Mouse (Mus musculus) right cerebral cortex, postnatal 4 days (tissue): ENCODE measurements around the gene Eif1ad.
A peak's percentile ranks its signal among the peaks of the same experiment; 100 is the strongest.
"Not testable (repeated sequence)": the region's sequence is repeated elsewhere in the genome, so short reads cannot be mapped to it uniquely, and the experiment has no call there.

Source experiments
- DNase-seq: peaks from one replicate; pipeline ENCODE4 v3.0.0-alpha.2; 2022

Eif1ad gene

DNA sequence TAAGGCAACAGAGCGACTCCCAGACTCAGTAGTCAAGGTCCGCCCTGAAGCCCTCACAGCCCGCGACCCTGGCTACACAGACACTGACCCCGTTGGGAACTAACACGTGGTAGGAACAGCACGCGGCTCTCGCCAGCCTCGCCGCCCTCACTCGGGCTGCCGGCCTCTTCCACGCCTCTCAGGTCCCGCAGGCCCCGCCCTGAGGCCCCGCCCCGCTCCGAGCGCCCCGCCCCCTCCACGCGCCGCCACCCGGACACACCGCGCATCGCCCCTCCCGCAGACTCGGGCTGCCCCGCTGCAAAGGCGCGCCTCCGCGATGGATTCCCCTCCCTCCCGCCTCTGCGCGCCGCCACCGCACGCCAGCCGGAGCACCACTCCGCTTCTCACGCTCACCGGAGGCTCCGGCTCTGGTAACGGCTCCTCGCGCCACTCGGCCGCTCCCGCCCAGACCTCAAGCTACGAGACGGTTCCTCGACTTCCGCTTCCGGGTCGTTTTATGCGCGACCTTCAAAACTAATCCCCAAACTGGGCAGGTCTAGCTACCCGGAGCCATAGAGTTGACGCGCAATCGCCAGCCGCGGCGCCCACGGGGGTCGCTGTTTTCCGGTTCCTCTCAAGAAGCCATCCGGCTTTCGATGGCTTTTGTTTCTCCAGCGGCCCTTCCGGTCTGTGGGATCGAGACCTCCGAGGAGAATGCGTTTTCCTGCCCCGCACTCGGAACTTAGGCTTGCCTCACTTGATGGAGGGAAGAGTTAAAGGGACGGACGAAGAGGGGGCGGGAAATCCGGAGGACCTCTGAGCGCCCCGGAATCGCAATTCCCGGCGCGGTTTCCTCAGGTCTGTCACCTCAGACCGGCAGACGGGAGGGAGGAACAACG lies at the start of gene Eif1ad:
Gene Eif1ad, plus strand, starts transcription at position 567 of the 878 bp plus-strand sequence.
- DNase-seq: peak; percentile 93

DNA sequence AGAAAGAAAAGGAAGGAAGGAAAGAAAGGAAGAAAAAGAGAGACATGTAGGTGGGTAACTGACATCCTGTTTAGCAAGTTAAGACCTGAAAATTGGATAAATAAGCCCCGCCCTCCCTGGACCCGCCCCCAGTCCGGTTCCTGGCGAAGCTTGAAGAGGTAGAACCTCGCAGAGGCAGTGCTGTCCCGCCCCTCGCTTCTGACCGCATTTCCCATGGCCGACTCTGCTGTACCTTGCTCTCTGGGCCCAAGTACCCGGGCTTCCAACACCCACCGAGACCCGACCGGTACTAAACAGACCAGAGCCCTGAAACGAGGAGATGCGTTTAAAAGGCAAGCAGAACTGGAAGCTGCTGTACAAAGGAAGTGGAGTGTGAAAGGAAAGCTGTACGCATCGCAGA lies 42.7 kb upstream of the Eif1ad start:
- no peak for DNase-seq

DNA sequence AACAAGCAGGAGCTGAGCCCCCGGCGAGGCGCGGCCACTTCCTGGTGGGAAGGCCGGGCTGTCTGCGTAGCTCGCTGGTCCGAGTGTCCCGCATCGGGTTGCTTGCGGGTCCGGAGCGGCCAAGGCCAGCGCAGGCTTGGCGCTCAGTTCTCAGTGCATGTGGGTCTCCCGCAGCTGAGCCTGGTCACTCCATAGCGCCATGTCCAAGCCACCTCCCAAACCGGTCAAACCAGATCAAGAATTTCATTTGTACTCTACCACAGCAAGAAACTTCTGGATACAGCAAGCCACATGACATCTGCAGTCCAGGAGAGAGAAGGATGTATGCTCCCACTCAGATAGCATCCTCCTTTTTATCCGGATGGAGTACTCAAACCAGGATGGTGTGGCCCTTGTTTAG lies 38.6 kb upstream of the Eif1ad start:
- DNase-seq: no peak

DNA sequence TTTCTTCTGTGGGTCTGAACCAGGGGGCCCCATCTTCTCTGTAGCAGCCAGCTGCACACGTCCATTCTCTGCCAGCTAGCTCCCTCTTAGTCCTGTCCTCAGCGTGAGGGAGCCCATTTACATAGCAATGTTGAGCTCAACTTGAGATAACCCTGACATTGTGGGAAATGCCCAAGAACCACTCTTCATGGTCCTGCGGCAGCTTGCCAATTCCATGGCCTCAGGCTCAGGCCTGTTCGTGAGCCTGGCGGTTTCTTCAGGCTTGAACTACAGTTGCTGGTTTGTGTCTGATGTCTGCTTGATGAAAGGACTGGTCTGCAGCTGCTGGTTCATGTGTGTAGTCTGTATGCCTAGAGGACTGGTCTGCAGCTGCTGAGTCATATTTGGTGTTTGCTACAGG lies 31.8 kb upstream of the Eif1ad start:
- DNase-seq: no peak

DNA sequence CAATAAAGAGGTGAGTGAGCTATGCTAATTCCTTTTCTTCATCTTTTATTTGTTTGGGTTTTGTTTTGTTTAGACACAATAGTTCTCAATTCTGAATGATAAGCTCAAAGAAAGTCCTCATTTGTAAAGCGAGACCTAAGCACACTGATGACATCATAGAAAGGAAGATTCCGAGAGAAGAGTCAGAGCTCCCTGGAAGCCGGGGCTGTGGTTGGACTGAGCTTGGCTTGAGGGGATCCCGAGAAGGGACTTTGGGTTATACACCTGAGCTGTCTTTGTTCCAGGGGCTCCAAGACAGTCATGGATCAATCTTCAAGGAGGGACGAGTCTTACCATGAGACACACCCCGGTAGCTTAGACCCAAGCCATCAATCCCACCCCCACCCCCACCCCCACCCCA lies 31.1 kb upstream of the Eif1ad start, which contains the start of gene Catsper1:
Gene Catsper1, plus strand, starts transcription at position 301 of the 400 bp plus-strand sequence.
- no peak for DNase-seq

DNA sequence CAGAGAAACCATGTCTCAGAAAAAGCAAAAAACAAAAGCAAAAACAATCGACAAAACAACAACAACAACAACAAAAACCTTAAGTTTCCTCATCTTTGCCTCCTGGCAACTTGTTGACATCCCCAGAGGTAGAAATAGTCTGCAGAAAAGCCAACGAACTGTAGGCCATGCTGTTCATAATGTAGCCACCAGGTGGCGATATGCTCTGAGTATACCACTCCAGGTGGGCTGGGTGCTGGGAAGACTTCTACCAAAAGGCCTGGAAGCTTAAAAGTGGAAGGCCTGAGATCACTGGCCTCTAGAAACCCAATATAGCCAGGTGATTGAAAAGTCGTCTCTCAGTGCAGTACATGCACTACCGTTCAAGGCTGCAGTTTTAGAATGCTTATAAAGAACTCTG lies 28.6 kb upstream of the Eif1ad start:
- DNase-seq: peak; percentile 74

DNA sequence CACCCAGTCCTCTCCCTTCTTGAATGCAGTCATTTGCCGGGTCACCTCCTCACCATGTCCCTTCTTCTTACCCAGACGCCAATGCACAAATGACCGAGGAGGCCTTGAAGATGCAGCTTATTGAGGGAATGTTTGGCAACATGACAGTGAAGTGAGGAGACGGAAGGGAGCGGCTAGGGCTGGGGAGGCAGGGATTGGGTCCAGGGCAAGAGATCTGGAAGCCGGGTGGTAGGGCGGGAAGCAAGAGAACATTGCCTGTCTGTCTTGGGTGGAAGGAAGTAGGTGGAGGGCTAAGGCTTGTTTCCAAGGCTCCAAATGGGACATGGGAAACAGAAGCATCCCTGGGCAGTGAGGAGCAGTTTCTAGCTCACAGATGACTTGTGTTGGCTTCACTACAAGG lies 25.2 kb upstream of the Eif1ad start:
- DNase-seq: no peak

DNA sequence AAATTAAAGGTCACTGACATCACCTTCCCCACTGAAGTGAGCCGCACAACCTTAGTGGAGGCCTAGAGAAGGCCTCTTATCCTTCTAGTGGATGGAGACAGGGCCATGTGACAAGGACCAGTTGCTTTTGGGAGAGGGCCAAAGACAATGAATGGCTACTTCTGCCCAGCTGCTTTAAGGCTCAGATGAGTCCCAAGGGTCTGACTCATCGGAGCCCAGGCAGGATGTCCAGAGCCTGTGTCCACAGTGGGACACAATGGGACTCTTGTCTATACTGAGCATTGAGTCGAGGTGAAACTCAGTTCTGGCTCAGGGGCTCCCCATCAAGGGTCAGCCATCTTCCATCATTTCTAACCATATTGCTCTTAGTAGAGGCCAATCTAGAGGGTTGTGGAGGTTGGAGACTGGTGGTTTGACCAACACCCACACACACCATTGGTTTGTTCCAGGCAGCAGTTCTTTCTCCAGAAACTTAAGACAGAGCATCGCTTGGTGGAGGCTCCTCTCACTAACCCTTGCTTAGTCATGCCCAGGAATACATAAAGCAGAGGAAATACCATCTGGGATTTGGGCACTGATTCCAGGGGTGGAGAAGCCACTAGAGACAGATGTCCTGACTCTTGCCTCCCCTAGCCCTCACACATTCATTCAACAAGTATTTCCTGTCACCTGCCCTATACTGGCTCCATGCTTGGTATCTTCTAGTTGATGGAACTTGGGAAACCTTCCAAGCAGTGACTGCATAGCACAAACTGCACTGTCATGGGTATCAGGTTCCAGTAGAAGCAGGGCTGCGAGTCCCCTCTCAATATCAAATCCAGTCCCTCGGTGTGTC lies 21.0 kb upstream of the Eif1ad start:
- no peak for DNase-seq

DNA sequence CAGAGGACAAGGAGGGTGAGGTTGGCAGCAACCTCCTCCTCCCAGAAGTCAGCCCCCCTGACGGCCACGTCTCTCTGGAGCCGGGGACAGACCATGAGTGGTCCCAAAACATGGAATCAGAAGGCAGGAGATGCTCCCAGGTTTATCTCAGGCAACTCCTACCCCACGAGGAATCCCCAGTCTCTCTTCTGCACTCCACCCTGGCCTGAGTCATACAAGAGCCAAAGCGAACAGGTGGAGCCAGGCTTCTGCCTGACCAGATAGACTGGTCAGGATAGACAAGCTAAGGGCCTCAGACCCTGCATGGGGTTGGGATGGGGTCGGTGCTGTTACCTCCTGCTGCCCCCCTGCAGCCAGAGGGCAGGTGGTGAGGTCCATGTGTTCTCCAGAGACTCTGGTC lies 18.5 kb upstream of the Eif1ad start:
- no peak for DNase-seq

DNA sequence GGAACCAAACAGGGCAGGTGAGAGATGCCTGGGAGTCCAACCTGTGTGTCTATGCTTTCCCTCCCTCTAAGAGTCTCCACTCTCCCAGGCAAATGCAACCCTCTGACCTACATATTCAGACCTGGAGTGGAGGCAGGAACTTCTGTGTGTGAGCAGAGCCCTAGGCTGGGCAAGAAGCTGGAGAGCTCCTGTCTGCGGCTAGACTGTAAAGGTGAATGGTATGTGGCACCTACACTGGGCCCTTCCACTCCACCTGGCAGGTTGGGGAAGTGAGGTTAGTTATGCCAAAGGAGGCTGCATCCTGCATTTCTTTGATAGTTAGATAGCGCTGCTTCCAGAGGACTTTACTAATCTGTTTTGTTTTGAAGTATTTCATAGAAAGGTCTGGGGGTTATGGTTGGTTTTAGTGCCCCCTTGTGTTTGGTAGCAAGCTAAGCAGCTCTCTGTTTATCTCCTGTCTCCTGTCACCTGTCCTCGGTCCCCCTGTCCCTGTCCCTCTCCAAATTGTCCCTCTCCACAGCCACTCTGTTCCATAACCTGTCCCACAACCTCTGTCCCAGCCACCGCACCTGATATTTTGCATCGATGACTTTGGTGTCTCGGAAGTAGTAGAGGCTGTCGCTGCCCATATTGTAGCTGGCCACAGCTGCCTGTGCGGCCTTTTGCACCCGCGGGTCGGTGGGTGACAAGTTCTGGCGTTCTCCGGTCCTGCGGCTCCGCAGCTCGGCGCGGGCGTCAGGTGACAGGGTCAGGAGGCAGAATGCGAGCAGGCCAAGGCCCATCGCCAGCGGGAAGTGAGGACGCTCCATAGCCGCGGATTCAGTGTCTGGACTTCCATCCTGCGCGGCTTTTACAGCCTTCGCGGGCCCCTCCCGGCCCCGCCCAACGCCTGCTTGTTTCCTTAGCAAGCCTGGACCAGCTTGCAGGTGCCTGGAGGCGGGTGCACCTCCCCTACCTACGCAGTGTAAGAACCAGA lies 17.7 kb upstream of the Eif1ad start:
- peak; percentile 18 for DNase-seq

DNA sequence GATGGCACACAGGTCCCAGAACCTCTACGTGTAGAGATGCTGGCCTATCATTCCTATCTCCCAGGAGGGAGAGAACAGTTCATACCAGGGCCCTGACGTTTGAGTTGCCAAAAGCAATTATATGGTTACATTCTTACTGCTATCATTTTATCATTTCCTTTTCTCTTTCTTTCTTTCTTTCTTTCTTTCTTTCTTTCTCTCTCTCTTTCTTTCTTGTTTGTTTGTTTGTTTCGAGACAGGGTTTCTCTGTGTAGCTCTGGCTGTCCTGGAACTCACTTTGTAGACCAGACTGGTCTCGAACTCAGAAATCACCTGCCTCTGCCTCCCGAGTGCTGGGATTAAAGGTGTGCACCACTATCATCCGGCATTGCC lies 17.1 kb upstream of the Eif1ad start, which contains the start of gene Cst6:
Gene Cst6, minus strand, starts transcription at position 73 of the 372 bp plus-strand sequence.
- DNase-seq: not testable (repeated sequence)

DNA sequence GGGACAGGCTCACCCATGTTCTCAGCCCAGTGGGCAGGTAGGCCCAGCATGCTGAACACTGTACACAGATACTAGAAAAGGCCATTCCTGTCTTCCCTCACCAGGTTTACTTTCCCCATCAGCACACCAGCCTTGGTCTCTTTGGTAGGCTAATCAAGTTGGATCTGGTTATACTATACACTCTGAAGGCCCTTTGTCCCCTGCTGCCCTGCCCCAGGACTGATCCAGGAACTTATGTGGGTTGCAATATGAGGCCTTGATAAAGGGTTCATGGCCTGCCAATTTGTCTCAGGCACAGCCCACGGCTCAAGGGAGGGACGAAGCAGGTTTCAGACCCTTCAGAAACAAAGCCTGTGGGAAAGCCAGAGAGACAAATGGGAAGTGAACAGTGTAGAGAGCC lies 12.9 kb upstream of the Eif1ad start:
- DNase-seq: no peak

DNA sequence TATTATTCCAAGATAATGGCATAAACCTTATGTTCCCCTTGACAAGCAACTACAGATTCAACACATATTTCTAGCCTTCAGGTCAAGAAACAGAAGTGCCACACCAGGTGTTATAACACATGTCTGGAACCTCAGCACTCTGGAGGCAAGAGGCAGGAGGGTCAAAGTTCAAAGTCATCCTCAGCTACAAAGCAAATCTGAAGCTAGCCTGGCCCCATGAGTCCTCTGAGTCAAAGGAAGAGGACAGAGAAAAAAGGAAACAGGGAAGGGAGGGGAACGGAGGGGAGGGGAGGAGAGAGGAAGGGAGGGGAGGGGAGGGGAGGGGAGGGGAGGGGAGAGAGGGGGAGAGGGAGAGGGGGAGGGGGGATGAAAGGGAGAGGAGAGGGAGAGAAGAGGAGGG lies 10.5 kb upstream of the Eif1ad start:
- DNase-seq: no peak

DNA sequence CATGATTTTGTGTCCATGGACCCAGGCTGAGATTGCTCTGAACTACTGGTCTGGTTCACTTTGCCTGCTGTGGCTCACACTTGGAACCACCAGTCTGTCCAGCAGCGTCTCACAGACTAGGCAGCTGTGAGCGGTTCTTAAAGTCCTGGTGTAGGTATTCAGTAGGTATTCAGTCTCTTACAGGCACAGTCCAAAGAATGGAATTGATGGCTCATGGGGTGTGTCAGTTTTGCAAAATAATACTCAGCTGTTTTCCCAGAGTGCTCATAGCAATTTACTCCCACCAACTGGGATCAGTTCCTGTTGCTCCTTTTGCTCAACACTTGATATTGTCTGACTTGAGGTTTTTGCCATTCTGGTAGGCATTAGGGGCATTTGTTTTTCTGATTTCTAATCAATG lies 4.4 kb upstream of the Eif1ad start:
- no peak for DNase-seq

DNA sequence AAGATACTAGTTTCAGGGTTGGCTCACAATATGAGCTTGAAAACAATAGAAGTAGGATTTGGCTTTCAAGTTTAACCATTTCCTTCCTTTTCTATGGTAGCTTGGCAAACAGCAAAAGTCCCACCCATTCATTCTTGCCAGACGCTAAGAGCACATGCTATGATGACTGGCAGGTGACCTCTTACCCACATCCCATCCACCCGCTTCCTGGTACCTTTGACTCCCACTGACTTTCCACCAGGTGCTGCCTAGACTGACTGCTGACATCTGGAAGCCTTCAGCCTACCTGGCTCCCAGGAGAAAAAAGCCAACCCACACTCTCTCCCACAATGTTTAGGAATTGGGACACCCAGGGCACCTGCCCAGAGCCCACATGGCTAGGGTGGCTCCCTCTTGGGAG lies 2.4 kb upstream of the Eif1ad start:
- no peak for DNase-seq

DNA sequence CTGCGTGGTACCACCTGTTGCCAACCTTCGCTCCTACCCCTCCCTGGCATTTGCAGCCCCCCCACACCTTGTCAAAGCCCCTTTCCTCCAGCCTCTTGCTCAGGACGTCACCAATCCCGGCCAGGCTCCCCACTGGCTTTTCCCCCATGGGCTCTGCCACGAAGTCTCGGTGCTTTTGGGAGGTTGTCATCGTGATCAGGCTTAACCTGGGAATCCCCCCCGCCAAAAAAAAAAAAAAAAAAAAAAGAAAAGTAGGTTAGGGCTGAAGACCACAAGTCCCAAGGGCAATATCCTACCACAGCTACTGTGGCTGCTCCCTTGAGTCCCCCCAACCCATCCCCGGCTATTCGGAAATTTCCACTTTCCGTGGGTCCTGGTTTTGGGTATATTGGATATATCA lies 790 bp upstream of the Eif1ad start:
- DNase-seq: no peak

DNA sequence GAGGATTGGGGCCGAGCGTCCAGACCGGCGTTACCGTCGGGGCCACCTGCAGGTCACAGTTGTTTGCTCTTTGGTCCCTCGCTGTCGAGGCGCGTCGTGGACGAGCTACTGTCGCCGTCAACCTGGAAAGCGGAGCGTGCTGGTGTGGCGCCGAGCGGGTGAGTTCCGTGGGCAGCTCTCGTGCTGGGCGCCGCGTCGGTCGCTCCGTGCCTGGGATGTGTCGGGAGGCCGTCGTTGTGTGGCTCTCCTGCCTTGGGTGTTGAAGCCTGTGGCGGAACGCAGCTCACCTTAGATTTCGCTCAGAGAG lies 465 bp downstream of the Eif1ad start, which contains the start of gene Banf1:
Gene Banf1, minus strand, starts transcription at position 116 of the 307 bp plus-strand sequence.
- DNase-seq: no peak

DNA sequence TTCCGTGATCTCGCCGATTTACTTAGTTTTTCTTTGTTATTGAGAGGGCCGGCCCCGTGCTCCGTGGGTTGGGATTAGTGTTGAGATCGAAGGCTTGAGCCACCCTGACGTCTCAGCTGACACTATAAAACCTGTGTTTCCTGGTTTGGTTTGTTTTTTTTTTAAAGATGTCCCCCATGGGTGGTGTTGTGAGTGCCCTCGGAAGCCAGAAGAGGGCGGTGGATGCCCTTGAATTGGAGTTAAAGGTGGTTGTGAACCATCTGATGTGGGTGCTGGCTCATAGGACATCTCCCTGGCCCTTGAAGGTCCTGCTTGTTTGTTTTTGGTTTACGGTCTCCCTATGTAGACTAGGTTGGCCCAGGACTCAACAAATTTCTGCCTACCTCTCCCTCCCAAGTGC lies 914 bp downstream of the Eif1ad start:
- no peak for DNase-seq

DNA sequence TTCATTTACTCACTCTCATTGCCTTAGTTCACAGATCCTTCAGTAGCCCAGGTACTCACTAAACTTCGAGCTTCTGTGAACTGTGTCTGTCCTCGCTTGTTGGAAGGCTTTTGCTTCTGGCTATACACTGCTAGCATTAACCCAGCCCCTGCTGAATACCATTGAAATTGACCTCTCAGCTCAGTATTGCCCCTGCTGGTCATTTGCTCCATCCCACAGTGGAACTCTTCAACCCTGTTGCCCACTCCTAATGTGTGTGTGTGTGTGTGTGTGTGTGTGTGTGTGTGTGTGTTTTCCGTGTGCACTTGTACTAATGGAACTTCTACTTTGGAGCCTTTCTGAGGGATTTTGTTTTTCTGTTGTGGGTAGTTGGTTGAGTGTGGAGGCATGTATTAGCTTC lies 4.4 kb downstream of the Eif1ad start:
- no peak for DNase-seq

DNA sequence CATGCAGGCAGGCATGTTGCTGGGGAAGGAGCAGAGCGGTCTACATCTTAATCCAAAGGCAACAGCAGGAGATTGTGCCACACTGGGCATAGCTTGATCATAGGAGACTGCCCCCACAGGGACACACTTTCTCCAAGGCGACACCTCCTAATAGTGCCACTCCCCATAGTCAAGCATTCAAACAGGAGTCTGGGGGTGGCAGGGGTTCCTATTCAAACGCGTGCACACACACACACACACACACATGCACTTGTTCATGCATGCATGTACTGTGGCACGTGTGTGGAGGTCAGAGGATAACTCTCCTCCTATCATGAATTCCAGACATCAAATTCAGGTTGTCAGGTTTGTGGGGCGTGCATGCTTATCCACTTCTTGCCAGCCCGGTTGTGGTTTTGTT lies 6.2 kb downstream of the Eif1ad start:
- DNase-seq: no peak

DNA sequence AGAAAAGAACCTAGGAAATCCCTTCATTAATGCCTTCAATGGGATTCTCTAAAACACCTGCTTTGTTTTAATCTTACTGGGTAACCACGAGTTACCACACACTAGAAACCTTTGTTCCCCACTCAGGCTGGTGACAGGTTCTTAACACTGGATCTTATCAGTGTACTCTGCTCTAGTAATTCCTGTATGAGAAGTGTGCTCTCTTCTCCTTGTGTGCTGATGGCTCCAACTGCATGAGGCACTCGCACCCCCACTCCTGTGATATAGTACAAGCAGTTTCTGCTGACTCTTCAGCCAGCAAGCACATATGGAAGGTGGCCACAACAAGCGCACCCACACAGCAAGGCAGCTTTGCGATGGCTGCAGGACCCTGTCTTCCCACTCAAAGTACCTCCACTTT lies 7.6 kb downstream of the Eif1ad start:
- DNase-seq: no peak

DNA sequence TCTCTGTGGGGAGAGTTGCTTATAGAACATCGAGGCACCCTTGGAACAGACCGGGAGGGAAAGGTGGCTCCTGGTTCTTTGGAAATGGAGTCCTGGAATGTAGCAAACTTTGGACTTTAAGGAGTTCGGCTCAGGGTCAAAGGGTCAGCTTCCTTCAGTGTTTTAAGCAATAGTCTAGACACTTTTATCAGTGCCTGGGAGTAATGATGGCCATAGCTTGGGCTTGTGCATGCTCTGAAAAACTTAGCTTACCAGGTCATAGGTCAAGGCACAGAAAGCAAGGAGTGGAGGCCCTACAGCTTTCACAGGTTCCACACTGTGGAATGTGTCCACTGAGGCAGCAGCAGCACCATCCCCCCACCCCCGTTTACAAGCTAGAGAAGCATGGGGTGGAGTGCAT lies 8.2 kb downstream of the Eif1ad start:
- no peak for DNase-seq

DNA sequence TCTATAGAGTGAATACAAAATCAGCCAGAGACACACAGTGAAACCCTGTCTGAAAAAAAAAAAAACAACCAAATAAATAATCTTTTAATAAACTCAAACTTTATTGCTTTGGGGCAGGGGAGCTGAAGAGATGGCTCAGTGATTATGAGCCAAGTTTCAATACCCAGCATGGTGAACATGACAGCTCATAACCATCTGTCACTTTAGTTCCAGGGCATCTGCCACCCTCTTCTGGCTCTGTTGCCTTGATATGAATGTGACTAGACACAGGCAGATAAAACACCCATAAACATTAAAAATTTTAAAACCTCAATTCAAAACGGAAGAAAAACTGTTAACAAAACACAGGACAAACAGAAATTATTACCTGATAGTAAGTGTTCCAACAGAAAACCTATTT lies 10.9 kb downstream of the Eif1ad start:
- DNase-seq: no peak
